Mouse (Mus musculus) lung, postnatal 25 days (tissue): Measurements from ENCODE around the gene Ralgapa2.

Source experiments
- DNase-seq: peaks from one replicate; pipeline ENCODE4 v3.0.0; 2022; ENCODE audit warnings: low spot score

The Ralgapa2 gene

GRCm38 (mm10) chr2:146302094-146302699, 209.9 kb downstream of the Ralgapa2 start:
- no peak for DNase-seq

- no peak for DNase-seq
Observed at GRCm38 (mm10) chr2:146300500-146301020, 211.6 kb downstream of the Ralgapa2 start.

GRCm38 (mm10) chr2:146299841-146300460, 212.2 kb downstream of the Ralgapa2 start:
- DNase-seq: no peak

GRCm38 (mm10) chr2:146293538-146293937, 218.6 kb downstream of the Ralgapa2 start:
- DNase-seq: no peak

GRCm38 (mm10) chr2:146290871-146291637, 221.1 kb downstream of the Ralgapa2 start:
- DNase-seq: no peak

GRCm38 (mm10) chr2:146290366-146290765, 221.8 kb downstream of the Ralgapa2 start:
- DNase-seq: no peak

GRCm38 (mm10) chr2:146289394-146289793, 222.8 kb downstream of the Ralgapa2 start:
- DNase-seq: no peak

GRCm38 (mm10) chr2:146288326-146288725, 223.8 kb downstream of the Ralgapa2 start:
- no peak for DNase-seq

GRCm38 (mm10) chr2:146287531-146287930, 224.6 kb downstream of the Ralgapa2 start:
- DNase-seq: no peak

GRCm38 (mm10) chr2:146281346-146281745, 230.8 kb downstream of the Ralgapa2 start:
- DNase-seq: no peak

- DNase-seq: no peak
Observed at GRCm38 (mm10) chr2:146280921-146281274, 231.2 kb downstream of the Ralgapa2 start.

GRCm38 (mm10) chr2:146280221-146280920, 231.8 kb downstream of the Ralgapa2 start:
- DNase-seq: no peak

GRCm38 (mm10) chr2:146279430-146280220, 232.5 kb downstream of the Ralgapa2 start:
- no peak for DNase-seq

- DNase-seq: no peak
Observed at GRCm38 (mm10) chr2:146278381-146278780, 233.8 kb downstream of the Ralgapa2 start.

- no peak for DNase-seq
Observed at GRCm38 (mm10) chr2:146266539-146266938, 245.6 kb downstream of the Ralgapa2 start.

GRCm38 (mm10) chr2:146265045-146265444, 247.1 kb downstream of the Ralgapa2 start:
- DNase-seq: no peak

GRCm38 (mm10) chr2:146262966-146263365, 249.2 kb downstream of the Ralgapa2 start:
- no peak for DNase-seq

GRCm38 (mm10) chr2:146262215-146262614, 249.9 kb downstream of the Ralgapa2 start:
- DNase-seq: no peak

GRCm38 (mm10) chr2:146261146-146261545, 251.0 kb downstream of the Ralgapa2 start:
- DNase-seq: no peak

- DNase-seq: no peak
Observed at GRCm38 (mm10) chr2:146259787-146260560, 252.2 kb downstream of the Ralgapa2 start.
